7 mouse cellular contexts compared by ENCODE assay signal in genomic region chr9:107984754-107985055, GRCm38 (mm10). TPM values are rescaled to one million over a fixed set of nuclear protein-coding genes. Genes with fewer than 3 reads are reported as not detected.
DNase-seq lines count a peak whose midpoint lies in the region; ATAC-seq and TF ChIP-seq lines count a peak whose summit lies in the region.

No protein-coding gene starts in this region.

- H3K4me1 ChIP-seq in spleen, adult 2 months (ENCODE audit: control insufficient read depth, insufficient read depth, insufficient read length): peaks cover 34% of the 10 kb centered on the region
- H3K4me1 ChIP-seq in forebrain, postnatal 0 days (ENCODE audit: insufficient read depth): peaks cover 5% of the 10 kb centered on the region; the same call in 1 of the 2 replicates
- H3K4me1 ChIP-seq in liver, embryonic 13.5 days (replicated peaks): peaks cover 81% of the 10 kb centered on the region

- H3K27ac ChIP-seq in spleen, adult 2 months (ENCODE audit: insufficient read depth, low read length): peak overlapping the region; percentile 82
- H3K27ac ChIP-seq in forebrain, postnatal 0 days (ENCODE audit: low read depth, low read length): no peak overlapping the region
- peak overlapping the region; percentile 98 for H3K27ac ChIP-seq in liver, embryonic 13.5 days

- H3K4me3 ChIP-seq in spleen, adult 2 months (ENCODE audit: extremely low read depth, insufficient read depth, insufficient read length): peak overlapping the region; percentile 79; the same call in 1 of the 2 replicates
- H3K4me3 ChIP-seq in forebrain, postnatal 0 days (ENCODE audit: low read depth, low read length): peak overlapping the region; percentile 64; the same call in 1 of the 2 replicates
- peak overlapping the region; percentile 83 for H3K4me3 ChIP-seq in liver, embryonic 13.5 days (replicated peaks)

- no peak for TF ChIP-seq CTCF in spleen, adult 2 months (IDR thresholded peaks at IDR 0.05; ENCODE audit: extremely low read depth, insufficient read depth, insufficient read length, insufficient replicate concordance)
- no peak for TF ChIP-seq CTCF in forebrain, postnatal 0 days (IDR thresholded peaks at IDR 0.05; ENCODE audit: low read depth)

- peak overlapping the region; percentile 55 for H3K9ac ChIP-seq in forebrain, postnatal 0 days
- peak overlapping the region; percentile 94 for H3K9ac ChIP-seq in liver, embryonic 13.5 days

- 23% methylated on average over 9 of the region's 9 CpGs for WGBS in spleen, adult 2 months
- 62% methylated on average over 9 of the region's 9 CpGs for WGBS in forebrain, postnatal 0 days
- 9% methylated on average over 9 of the region's 9 CpGs for WGBS in liver, embryonic 13.5 days (ENCODE audit: insufficient replicate concordance)

- peak overlapping the region; percentile 91 for H3K4me2 ChIP-seq in forebrain, postnatal 0 days (ENCODE audit: low read depth)
- H3K4me2 ChIP-seq in liver, embryonic 13.5 days: peak overlapping the region; percentile 93

- no peaks in the 10 kb centered on the region for H3K9me3 ChIP-seq in forebrain, postnatal 0 days (ENCODE audit: low read length)
- H3K9me3 ChIP-seq in liver, embryonic 13.5 days (replicated peaks): no peaks in the 10 kb centered on the region

- no peak for TF ChIP-seq POLR2A in spleen, adult 2 months (IDR thresholded peaks at IDR 0.05; ENCODE audit: low read depth, low read length)

- ATAC-seq in forebrain, postnatal 0 days: no peak
- no peak for ATAC-seq in liver, embryonic 13.5 days (ENCODE audit: low read depth)

- H3K27me3 ChIP-seq in spleen, adult 2 months (ENCODE audit: control insufficient read depth, insufficient read depth, low read length): no peaks in the 10 kb centered on the region
- no peaks in the 10 kb centered on the region for H3K27me3 ChIP-seq in forebrain, postnatal 0 days (ENCODE audit: insufficient read depth, low read length)
- no peaks in the 10 kb centered on the region for H3K27me3 ChIP-seq in liver, embryonic 13.5 days

- H3K36me3 ChIP-seq in spleen, adult 2 months (ENCODE audit: control insufficient read depth, insufficient read depth, low read length): peaks cover 15% of the 10 kb centered on the region
- H3K36me3 ChIP-seq in forebrain, postnatal 0 days (ENCODE audit: insufficient read depth): no peaks in the 10 kb centered on the region
- peaks cover 49% of the 10 kb centered on the region for H3K36me3 ChIP-seq in liver, embryonic 13.5 days

- DNase-seq in spleen, adult 2 months (ENCODE audit: low read depth in 1 of 2, low spot score in 2 of 2): no peak
- no peak for DNase-seq in spleen, adult 18-20 months
- no peak for DNase-seq in forebrain, postnatal 0 days
- DNase-seq in liver, embryonic 13.5 days: no peak
- DNase-seq in T-cell, adult 2 months (ENCODE audit: low spot score): no peak
- DNase-seq in gastrocnemius, adult 8-10 months (ENCODE audit: low spot score in 2 of 2): no peak
- no peak for DNase-seq in cerebellum, postnatal 36 days

RNA-seq across cellular contexts. Expression of gene Inka1, which starts 1.0 kb away (rescaled TPM):
- 19.8 and 25.9 TPM in 2 replicates for polyA plus RNA-seq in spleen, adult 2 months (2012; rRNA removed)
- 6.3 and 7.8 TPM in 2 replicates for total RNA-seq in forebrain, postnatal 0 days (2014; rRNA removed)
- 20.3 and 23.0 TPM in 2 replicates for polyA plus RNA-seq in forebrain, postnatal 0 days (2015; fragmentation: Nextera tagmentation; extraction: Ambion mirVana)
- 55.7 and 60.5 TPM in 2 replicates for polyA plus RNA-seq in liver, embryonic 13.5 days (2015; fragmentation: Nextera tagmentation; extraction: Ambion mirVana)
- 1 to 10 TPM; 1.3 to 2.5 (median 2.0) TPM for total RNA-seq in gastrocnemius, adult 8-10 months (2022)

RNA-seq across cellular contexts. Expression of gene Gm20661, which starts 1.8 kb away (rescaled TPM):
- 0.18 and 0.31 TPM in 2 replicates for polyA plus RNA-seq in spleen, adult 2 months (2012; rRNA removed)
- total RNA-seq in forebrain, postnatal 0 days (2014; rRNA removed): 0.46 TPM in 1 of 2 replicates, not detected in the other
- 0.12 and 0.20 TPM in 2 replicates for polyA plus RNA-seq in forebrain, postnatal 0 days (2015; fragmentation: Nextera tagmentation; extraction: Ambion mirVana)
- 0.53 and 0.56 TPM in 2 replicates for polyA plus RNA-seq in liver, embryonic 13.5 days (2015; fragmentation: Nextera tagmentation; extraction: Ambion mirVana)
- total RNA-seq in gastrocnemius, adult 8-10 months (2022): not detected

RNA-seq across cellular contexts. Expression of gene Cdhr4, which starts 7.6 kb away (rescaled TPM):
- 2.2 and 2.9 TPM in 2 replicates for polyA plus RNA-seq in spleen, adult 2 months (2012; rRNA removed)
- 3.1 and 4.4 TPM in 2 replicates for total RNA-seq in forebrain, postnatal 0 days (2014; rRNA removed)
- 0.38 and 0.69 TPM in 2 replicates for polyA plus RNA-seq in forebrain, postnatal 0 days (2015; fragmentation: Nextera tagmentation; extraction: Ambion mirVana)
- 1.1 and 1.2 TPM in 2 replicates for polyA plus RNA-seq in liver, embryonic 13.5 days (2015; fragmentation: Nextera tagmentation; extraction: Ambion mirVana)
- total RNA-seq in gastrocnemius, adult 8-10 months (2022): not detected

RNA-seq across cellular contexts. Expression of gene Uba7, which starts 9.4 kb away (rescaled TPM):
- 182 and 209 TPM in 2 replicates for polyA plus RNA-seq in spleen, adult 2 months (2012; rRNA removed)
- total RNA-seq in forebrain, postnatal 0 days (2014; rRNA removed): 3.5 and 4.0 TPM in 2 replicates
- 4.5 and 4.8 TPM in 2 replicates for polyA plus RNA-seq in forebrain, postnatal 0 days (2015; fragmentation: Nextera tagmentation; extraction: Ambion mirVana)
- 56.5 and 56.9 TPM in 2 replicates for polyA plus RNA-seq in liver, embryonic 13.5 days (2015; fragmentation: Nextera tagmentation; extraction: Ambion mirVana)
- 1 to 10 TPM; 2.2 to 2.7 (median 2.5) TPM for total RNA-seq in gastrocnemius, adult 8-10 months (2022)

RNA-seq across cellular contexts. Expression of gene Gm20662, which starts 11.4 kb away (rescaled TPM):
- 1.7 and 2.1 TPM in 2 replicates for polyA plus RNA-seq in spleen, adult 2 months (2012; rRNA removed)
- 4.2 and 7.9 TPM in 2 replicates for total RNA-seq in forebrain, postnatal 0 days (2014; rRNA removed)
- polyA plus RNA-seq in forebrain, postnatal 0 days (2015; fragmentation: Nextera tagmentation; extraction: Ambion mirVana): not detected in 2 replicates
- polyA plus RNA-seq in liver, embryonic 13.5 days (2015; fragmentation: Nextera tagmentation; extraction: Ambion mirVana): 0.44 and 0.48 TPM in 2 replicates
- 1 to 10 TPM in 3 of 4 experiments, not detected in 1; 1.3 to 1.9 (median 1.3) TPM for total RNA-seq in gastrocnemius, adult 8-10 months (2022)
